Mouse (Mus musculus) heart, adult 2 months (tissue): ENCODE measurements around the gene Tmem80. TPM values are rescaled to one million over a fixed set of nuclear protein-coding genes. Genes with fewer than 3 reads are reported as not detected.

ENCODE experiments used
- DNase-seq, 2 experiments: peaks; one replicate each; pipeline ENCODE4 v3.0.0; 2021
- H3K27ac ChIP-seq: fragments of 200-600 bp; 2 replicates; pipeline ENCODE4 v1.8.1; 2022
- H3K27me3 ChIP-seq: fragments of 200-500 bp; 2 replicates; pipeline ENCODE4 v1.6.1; 2012; ENCODE audit warnings: mild to moderate bottlenecking, low read length, inconsistent platforms, mixed read lengths; ENCODE audit not compliant: control insufficient read depth, insufficient read depth
- H3K36me3 ChIP-seq: fragments of 200-500 bp; 2 replicates; pipeline ENCODE4 v1.6.1; 2012; ENCODE audit warnings: low read length, inconsistent platforms; ENCODE audit not compliant: control insufficient read depth, insufficient read depth
- H3K4me1 ChIP-seq: fragments of 200-500 bp; 2 replicates; pipeline ENCODE4 v1.6.1; 2011; ENCODE audit warnings: low read length; ENCODE audit not compliant: control insufficient read depth, insufficient read depth
- H3K4me3 ChIP-seq: fragments of 200-600 bp; 2 replicates; pipeline ENCODE4 v1.8.1; 2022
- H3K79me2 ChIP-seq: fragments of 200-500 bp; replicated peaks from 2 replicates; pipeline ENCODE4 v1.6.1; 2012; ENCODE audit warnings: mild to moderate bottlenecking, inconsistent platforms, low read length, moderate library complexity, mixed read lengths; ENCODE audit not compliant: control insufficient read depth, insufficient read depth
- H3K9ac ChIP-seq: fragments of 200-500 bp; 2 replicates; pipeline ENCODE4 v1.6.1; 2012; ENCODE audit warnings: low read depth, mild to moderate bottlenecking, control low read depth, inconsistent platforms, low read length, mixed read lengths
- CTCF ChIP-seq: fragments of 200-600 bp; IDR thresholded peaks from 2 replicates; pipeline ENCODE4 v1.8.1; 2022; ENCODE audit warnings: antibody characterized with exemption, mild to moderate bottlenecking, moderate library complexity
- EP300 ChIP-seq: fragments of 200-500 bp; IDR thresholded peaks from 2 replicates; pipeline ENCODE4 v1.6.1; 2011; ENCODE audit warnings: low read depth, low read length, control low read depth; ENCODE audit not compliant: insufficient read depth
- POLR2A ChIP-seq: fragments of 200-500 bp; IDR thresholded peaks from 2 replicates; pipeline ENCODE4 v1.6.1; 2011; ENCODE audit warnings: mild to moderate bottlenecking, low read depth, low read length, control low read depth; ENCODE audit not compliant: insufficient read depth
- WGBS: fragments of 180-500 bp; shearing (Covaris S2); methylation state at CpG from one replicate; pipeline ENCODE4 v1.1.7; 2018; 5-methylcytosine and 5-hydroxymethylcytosine counted together
- intact Hi-C: fragments of 180-260 bp; cut with DNase I; formaldehyde crosslinking; loops from one replicate; pipeline ENCODE4 v1.15.1; 2025
- polyA plus RNA-seq: library from polyadenylated mRNA; depleted of rRNA; stranded (reverse); fragments of >200 nt; gene quantifications from 2 replicates; pipeline ENCODE4 v1.2.3, GENCODE M21; 2012
- total RNA-seq, 2 experiments: library from RNA; stranded (reverse); gene quantifications; 2 replicates each; pipeline ENCODE4 v1.2.3; 2021

The Tmem80 gene
- total and polyA plus RNA-seq, 3 experiments, result 13.5 to 28.9 (median 14.9) TPM

- no peak overlapping the region for H3K27ac ChIP-seq
- TF ChIP-seq CTCF (no peak), POLR2A (no peak), EP300 (no peak)
- H3K36me3 ChIP-seq, result no peaks in the 10 kb centered on the region
- H3K79me2 ChIP-seq, result no peaks in the 10 kb centered on the region
- H3K27me3 ChIP-seq, result no peaks in the 10 kb centered on the region
- no peak for DNase-seq
- intact Hi-C loops, result no loop called here
- no peak overlapping the region for H3K9ac ChIP-seq
- WGBS, result 61% methylated on average over 7 of the region's 7 CpGs
- H3K4me1 ChIP-seq, result no peaks in the 10 kb centered on the region
- no peak overlapping the region for H3K4me3 ChIP-seq
Measured at GRCm38 (mm10) chr7:141343696-141344095, 16.2 kb downstream of the Tmem80 start.

- H3K79me2 ChIP-seq, result no peaks in the 10 kb centered on the region
- 87% methylated on average over 5 of the region's 5 CpGs for WGBS
- H3K4me3 ChIP-seq, result no peak overlapping the region
- no peak overlapping the region for H3K27ac ChIP-seq
- no peaks in the 10 kb centered on the region for H3K4me1 ChIP-seq
- TF ChIP-seq EP300, result no peak
- no peak overlapping the region for H3K9ac ChIP-seq
- no peaks in the 10 kb centered on the region for H3K27me3 ChIP-seq
- no peaks in the 10 kb centered on the region for H3K36me3 ChIP-seq
- intact Hi-C loops, result no loop called here
- no peak for DNase-seq
Measured at GRCm38 (mm10) chr7:141344787-141345186, 17.2 kb downstream of the Tmem80 start.

- Histone ChIP-seq H3K4me3 (no peak overlapping the region), H3K27ac (no peak overlapping the region), H3K79me2 (no peaks in the 10 kb centered on the region), H3K9ac (no peak overlapping the region), H3K4me1 (no peaks in the 10 kb centered on the region), H3K27me3 (no peaks in the 10 kb centered on the region), H3K36me3 (no peaks in the 10 kb centered on the region)
- intact Hi-C loops, result no loop called here
- TF ChIP-seq EP300 (no peak), CTCF (no peak), POLR2A (no peak)
- WGBS, result 80% methylated on average over 6 of the region's 6 CpGs
- DNase-seq, result no peak
Measured at GRCm38 (mm10) chr7:141351061-141351460, 23.5 kb downstream of the Tmem80 start.

GRCm38 (mm10) chr7:141355051-141355450 is 27.5 kb downstream of the Tmem80 start:
- Histone ChIP-seq H3K27ac (no peak overlapping the region), H3K79me2 (no peaks in the 10 kb centered on the region), H3K36me3 (no peaks in the 10 kb centered on the region), H3K9ac (no peak overlapping the region), H3K4me3 (no peak overlapping the region), H3K27me3 (peaks cover 2% of the 10 kb centered on the region), H3K4me1 (no peaks in the 10 kb centered on the region)
- TF ChIP-seq POLR2A, result no peak
- TF ChIP-seq CTCF, result no peak
- TF ChIP-seq EP300, result no peak
- intact Hi-C loops, result no loop called here
- no peak for DNase-seq
- WGBS, result 80% methylated on average over 8 of the region's 8 CpGs

- Histone ChIP-seq H3K4me1 (no peaks in the 10 kb centered on the region), H3K27ac (no peak overlapping the region), H3K79me2 (no peaks in the 10 kb centered on the region), H3K9ac (no peak overlapping the region), H3K27me3 (peaks cover 2% of the 10 kb centered on the region), H3K36me3 (no peaks in the 10 kb centered on the region), H3K4me3 (no peak overlapping the region)
- WGBS, result 57% methylated on average over 12 of the region's 12 CpGs
- intact Hi-C loops, result no loop called here
- no peak for TF ChIP-seq POLR2A
- TF ChIP-seq CTCF, result peak; percentile 31
- no peak for DNase-seq
Measured at GRCm38 (mm10) chr7:141355626-141356326, 28.2 kb downstream of the Tmem80 start.

GRCm38 (mm10) chr7:141356971-141357370 is 29.4 kb downstream of the Tmem80 start:
- Histone ChIP-seq H3K27me3 (peaks cover 2% of the 10 kb centered on the region), H3K4me3 (no peak overlapping the region), H3K9ac (no peak overlapping the region), H3K36me3 (no peaks in the 10 kb centered on the region), H3K79me2 (no peaks in the 10 kb centered on the region), H3K27ac (no peak overlapping the region), H3K4me1 (no peaks in the 10 kb centered on the region)
- WGBS, result 72% methylated on average over 14 of the region's 14 CpGs
- TF ChIP-seq CTCF, result no peak
- TF ChIP-seq EP300, result no peak
- no peak for TF ChIP-seq POLR2A
- intact Hi-C loops, result no loop called here
- DNase-seq, result no peak
